Mouse (Mus musculus) layer of hippocampus, adult 11-12 months (tissue): Measurements from ENCODE around the gene Dbn1.

ENCODE experiments used
- DNase-seq: peaks from one replicate; pipeline ENCODE4 v3.0.0; 2022; ENCODE audit warnings: low spot score

The Dbn1 gene

DNA sequence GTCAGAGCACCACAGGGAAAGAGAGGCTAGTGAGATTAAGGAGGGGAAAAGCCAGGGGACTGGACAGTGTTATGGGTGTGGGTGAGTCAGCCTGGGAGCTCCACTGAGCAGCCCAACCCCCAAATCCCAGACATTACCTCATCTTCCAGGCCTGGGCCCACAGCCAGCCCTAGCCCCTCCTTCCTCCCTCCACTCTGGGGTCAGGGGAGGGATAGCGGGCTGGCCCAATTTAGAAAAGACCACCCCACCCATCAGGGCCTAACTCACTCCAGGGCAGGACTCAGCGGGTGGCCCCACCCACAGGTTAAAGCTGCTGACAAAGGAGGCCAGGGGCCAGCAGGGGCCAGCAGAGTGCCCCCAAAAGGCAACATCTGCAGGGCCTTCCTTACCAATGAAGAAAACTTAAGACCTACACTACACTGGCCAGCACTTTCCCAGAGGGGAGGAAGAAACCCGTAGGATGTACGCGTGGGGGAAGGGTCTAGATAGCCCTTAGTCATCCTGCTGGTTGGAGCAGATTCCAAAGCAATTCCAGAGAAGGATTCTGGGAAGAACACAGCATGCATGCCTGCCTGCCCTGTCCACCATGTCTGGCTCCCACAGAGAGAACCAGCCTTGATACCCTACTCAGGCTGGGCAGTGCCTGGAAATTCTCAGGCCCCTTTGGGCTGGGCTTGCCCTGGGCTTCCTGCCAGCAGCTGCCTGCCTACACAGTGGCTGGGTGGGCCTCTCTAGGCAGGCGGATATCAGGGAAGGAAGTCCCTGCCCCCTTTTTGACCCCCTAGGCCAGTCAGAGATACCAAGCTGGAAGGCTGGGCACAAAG lies 23.0 kb upstream of the Dbn1 start:
- DNase-seq, result no peak

DNA sequence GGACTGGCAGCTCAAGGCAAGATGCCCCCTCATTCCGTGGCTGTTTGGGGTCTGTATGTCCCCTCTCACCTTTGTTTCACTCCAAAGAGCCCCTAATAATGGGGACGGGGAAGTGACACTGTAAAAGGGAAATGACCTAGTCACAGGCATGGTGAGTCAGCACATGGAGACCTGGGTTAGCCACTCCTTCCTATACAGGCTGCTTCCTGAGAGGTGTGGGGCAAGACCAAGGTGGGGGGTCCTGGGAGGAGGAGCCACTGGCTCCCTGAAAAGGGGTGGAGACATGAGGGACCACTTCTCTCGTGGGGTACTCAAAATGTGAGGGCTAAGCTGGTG lies 22.4 kb upstream of the Dbn1 start:
- no peak for DNase-seq

DNA sequence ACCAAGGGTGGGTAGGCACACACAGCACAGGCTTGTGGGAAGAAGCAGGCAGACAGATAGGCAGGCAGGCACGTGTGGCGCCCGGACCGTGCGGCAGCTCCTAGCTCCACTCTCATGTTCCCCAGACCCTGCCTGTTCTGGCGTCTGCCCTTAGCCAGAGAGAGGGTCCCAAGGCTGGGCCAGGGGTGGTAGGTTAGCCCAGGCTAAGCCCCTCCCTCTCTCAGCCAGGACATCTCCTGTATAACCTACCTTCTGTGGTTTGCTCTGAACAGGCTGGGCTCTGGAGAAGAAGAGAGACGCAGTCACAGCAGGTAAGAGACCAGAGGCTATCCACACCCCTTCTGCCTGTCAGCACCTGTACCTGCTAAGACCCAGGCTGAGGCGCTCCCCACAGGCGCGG lies 20.6 kb upstream of the Dbn1 start:
- no peak for DNase-seq

DNA sequence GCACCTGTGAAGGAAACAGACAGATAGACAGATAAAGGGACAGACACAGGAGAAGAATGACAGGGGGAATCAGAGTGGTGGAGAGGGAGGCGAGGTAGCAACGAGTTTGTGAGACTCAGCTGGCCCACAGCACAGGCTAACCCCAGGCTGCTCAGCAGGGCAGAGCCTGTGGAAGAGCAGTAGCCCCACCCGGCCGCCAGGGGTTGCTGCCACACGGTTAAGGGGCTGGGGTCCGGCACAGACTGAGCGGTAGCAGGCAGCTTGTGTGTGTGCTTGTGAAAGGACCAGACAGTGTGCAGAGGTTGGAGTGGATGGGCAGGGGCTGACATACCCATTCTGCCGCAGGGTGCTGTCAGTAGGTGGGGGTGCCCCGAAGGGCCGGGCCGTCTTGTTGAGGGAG lies 20.0 kb upstream of the Dbn1 start:
- no peak for DNase-seq

DNA sequence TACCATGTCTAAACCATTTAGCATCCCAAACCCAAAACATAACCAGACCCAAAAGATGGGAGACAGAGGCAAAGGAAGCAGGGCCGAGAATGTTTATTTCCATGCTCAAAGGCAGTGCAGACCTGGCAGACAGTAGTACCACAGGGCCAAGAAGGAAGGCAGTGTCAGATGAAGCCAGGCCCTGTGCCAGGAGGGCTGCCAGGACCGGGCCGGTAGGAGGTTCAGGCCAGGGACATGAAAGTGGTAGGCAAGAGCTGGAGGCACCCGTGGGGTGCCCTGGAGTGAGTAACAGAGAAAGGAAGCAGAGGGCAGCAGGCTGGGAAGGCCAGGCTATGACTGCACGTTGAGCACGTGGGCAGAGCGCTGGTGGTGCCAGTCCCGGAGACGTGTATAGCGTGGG lies 18.8 kb upstream of the Dbn1 start:
- no peak for DNase-seq

DNA sequence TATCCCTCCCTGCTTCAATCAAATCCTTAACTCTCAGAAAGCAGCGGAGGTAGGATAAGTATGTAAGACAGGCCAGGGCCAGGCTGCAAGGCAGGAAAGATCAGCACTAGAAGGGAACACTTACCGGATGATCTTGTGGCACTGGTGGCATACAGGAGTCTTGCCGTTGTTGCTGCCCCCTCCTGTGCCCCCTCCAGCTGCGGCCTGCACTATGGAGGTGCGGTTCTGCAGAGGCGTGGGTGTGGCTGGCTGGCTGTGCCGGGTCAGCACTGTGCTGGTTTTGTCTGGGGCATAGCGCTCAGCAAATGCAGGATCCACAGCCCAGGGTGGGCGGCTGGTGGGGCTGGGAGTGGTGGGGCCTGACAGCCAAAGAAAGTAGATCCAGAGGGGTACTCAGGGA lies 17.9 kb upstream of the Dbn1 start:
- DNase-seq, result no peak

DNA sequence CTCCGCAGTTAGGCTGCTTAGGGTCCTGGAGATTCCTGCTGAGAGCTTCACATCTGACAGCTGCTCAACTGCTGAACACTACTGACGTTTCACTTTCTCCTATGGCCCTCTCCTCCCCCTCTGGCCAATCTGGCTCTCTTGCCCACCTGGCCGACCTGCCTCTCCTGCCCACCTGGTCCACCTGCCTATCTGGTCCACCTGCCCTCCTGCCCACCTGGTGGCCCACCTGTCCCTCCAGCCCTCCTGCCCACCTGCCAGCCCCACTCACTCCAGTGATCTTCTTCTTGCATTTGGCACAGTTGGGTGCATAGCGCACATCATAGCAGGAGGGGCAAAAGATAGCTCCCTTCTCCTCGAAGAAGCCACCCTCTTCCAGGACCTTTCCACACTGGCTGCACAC lies 16.5 kb upstream of the Dbn1 start:
- no peak for DNase-seq

DNA sequence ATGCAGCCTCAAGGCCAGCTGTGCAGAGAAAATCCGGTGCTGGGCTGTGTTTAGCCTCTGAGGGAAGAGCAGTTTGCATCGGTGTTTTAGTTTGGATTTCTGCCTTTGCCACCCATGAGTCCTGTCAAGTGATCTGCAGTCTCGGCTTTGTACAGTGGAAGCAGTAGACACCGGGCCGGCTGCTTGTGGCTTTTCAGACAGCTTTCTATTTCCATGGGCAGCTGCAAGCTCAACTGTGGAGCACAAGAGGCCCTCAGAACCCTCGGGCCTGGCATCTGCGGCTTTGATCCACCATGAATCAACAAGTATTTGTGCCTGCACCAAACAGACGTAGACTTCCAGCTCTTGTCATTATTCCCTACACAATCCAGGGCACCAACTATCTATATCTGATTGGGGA lies 14.5 kb upstream of the Dbn1 start:
- DNase-seq, result no peak

DNA sequence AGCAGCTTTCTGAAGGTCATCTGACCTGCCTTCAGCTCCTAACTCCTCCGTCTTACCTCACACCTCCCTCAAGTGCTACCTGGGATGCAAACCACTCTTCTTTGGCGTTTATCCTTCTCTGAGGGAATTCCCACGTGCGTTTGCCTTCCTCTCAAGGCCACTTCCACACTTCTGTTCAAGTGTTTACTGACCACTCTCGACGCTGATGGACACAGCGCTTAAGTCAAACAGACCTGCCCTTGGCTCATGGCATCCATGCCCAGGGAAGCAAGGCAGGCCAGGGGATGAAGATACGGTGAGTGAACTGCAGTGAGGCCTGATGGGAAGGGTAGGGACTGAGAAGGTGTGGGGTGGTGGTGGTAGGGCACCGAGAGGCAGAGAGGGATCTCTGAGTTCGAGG lies 12.7 kb upstream of the Dbn1 start:
- DNase-seq, result no peak

DNA sequence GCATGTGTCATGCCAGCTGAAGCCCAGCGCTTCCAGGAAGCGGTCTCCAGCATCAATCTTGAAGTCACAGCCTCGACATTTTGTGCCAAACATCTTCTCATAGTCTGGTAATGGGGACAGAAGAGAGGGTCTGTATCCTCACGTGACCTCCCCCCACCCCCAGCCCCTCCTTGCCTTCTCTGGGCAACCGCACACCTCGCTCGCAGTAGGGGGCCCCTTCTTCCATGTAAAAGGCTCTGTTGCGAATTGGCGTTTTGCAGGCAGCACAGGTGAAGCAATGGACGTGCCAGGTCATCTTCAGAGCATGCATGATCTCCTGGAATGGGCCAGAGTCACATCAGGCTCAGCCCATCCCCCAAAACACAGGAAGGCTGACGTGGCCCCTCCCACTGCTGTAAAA lies 11.0 kb upstream of the Dbn1 start:
- DNase-seq, result no peak

DNA sequence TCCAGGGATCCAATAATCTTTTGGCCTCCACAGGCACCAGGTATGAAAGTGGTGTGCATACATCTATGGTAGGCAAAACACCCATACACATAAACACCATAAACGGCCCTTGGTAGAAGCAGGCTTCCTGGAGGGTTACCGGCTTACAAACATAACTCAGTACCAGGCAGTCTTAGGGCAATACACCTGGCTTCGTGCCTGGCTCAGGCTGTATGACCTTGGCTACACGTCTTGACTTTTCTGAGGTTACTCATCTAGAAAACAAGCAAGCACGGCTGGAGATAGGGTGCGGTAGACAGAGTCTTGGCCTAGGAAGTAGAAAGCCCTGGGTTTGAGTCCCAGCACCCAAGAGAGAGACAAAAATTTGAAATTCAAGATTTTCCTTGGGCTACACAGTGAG lies 8.8 kb upstream of the Dbn1 start:
- DNase-seq, result no peak

DNA sequence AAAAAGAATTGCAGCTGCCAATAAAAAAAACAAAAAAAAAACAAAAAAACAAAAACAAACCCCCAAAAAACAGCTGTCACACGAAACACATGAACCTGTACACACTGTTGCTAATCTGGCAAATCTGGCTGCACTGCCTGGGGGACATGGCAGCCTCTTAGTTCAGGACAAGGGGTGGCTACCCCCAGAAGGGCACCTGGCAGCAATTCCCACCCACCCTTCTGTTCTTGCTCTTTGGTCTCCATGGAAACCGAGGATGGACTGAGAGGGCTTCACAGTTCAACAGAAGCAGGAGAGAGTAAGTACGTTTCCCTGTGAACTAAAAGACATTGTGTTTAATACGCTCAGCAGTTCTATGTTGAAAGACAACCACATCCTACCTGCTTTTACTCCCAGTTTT lies 7.8 kb upstream of the Dbn1 start:
- no peak for DNase-seq

DNA sequence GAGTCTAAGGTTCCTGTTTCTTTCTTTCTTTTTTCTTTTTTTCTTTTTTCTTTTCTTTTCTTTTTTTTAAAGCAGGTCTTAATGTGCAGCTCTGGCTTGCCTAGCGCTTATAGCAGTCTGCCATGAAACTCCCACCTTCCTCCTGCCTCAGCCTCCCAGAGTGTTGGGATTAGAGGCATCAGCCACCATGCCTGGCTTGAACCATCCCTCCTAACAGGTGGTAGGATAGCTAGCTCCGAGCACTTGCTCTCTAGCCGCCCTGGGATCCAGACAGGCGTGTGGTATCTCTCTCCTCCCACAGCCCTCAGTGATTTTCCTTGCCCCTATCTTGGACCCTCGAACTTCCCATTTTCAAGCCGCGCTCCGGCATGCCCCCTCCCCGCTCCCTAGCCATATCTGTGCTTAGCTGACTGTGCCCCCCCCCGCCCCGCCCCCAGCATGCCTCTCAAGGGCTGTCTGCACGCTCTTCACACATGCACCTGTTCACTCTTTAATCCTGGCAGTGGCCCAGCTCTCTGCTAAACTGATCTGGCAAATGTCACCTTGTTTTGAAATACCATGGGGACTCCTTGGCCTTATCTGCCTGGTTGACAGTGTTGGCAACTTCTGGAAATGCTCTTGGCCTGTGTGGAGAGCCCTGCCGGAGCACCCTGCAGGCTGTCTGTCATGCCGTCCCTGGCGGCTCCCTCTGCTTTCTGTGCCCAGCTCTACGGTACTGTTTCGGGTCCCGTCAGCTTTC lies 7.1 kb upstream of the Dbn1 start:
- peak; percentile 51 for DNase-seq

DNA sequence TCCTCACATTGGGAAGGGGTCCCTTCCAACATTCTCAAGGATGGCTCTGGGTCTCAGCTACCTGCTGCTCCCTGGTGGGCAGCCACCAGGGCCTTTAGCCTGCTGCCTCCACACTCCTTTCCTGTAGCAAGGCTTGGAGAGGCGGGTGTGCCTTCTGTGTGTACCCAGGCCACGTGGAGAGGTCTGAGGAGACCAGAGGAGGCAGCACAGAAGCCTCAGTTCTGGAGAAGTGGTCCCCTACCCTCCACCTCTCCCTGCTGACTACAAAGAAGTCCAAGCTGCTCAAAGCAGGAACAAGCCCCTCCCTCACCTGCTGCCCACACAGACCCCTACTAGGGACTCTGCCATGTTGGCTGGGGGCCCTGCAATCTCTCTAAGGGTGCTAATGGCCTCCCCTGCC lies 6.3 kb upstream of the Dbn1 start:
- DNase-seq, result no peak

DNA sequence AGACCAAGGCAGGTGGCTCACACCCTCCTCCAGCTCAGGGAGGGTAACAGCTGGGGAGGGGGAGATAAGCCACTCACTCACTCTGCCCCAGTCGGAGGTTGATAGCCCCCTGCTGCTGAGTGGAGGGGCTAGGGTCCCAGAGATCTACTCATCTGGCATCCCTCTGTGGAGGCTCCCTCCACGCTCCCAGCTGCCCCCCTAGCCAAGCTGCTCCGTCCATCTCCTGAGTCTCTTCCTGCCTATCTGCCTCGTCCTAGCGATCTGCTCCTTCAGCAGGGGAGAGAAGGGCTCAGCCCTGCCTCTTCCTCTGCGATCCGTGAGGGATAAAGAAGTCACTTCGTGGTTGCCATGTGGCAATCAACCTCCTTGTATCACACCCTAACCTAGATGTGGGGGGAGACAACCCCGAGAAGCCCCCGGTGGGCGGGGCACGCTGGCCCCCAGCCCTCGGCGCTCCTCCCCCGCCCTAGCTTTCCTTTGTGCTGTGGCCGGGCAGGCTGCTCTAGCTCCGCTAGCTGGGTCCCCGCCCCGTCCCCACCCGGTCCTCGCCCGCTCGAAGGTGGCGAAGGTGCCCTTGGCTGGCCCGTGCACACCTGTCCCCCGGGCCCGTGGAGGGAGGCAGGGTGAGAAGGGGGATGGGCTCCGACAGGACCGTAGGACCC lies 864 bp downstream of the Dbn1 start:
- no peak for DNase-seq

DNA sequence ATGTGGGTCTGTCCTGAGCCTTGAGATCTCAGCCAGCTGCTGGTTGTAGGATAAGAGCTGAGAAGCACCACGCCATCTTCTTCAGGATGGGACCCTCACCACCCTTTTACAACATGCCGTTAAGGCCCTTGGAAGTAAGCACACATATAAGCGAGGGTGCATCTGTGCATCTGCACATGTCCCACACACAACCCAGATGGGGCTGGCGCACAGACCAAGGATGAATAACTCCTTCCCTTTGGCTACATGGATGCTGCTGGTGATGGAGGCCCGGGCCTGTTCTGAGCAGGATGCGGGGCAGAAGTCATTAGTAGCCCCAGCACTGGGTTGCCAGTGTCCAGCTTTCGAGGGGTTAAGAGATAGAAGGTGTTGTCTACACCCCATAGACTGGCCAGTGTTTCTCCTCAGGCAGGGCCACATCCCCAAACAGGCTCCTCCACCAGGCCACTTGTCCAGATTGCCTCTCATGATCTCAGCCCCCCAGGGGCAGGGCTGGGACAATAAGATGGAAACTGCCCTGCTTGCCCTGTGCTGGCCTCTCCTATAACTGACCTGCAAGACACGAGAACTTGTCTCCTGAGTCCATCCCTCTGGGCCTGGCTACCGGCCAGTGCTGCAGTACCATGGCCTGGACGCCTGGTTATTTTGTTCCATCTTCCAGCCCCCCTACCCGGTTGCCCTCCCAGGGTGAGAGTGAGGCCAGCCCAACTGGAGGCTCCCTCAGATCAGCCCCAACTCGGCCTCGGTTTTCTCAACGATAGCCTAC lies 1.7 kb downstream of the Dbn1 start:
- no peak for DNase-seq

DNA sequence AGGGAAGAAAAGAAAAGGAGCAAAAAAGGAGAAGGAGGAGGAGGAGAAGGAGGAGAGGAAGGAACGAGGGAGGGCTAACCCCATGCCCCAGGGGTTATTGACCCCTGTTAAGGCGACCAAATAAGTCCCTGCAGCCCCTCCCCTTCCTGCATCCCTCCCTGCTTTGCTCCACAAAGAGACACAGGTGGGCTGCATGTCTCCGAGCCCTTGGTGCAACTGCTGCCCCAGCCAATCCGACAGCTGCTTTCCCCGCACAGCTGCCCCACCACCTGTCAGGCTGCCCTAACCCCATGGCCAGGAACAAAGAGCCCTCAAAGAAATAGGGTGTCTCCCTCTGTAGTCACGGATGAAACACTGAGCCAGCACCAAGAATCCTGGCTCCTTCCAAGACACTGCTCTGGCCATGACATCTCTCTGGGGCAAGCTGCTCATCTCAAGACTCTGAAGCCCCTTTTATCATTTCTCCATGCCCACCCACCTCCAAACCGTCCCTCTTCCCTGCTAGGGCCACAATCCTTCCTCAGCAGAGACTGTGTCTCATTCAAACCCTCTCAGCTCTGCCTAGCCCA lies 3.3 kb downstream of the Dbn1 start:
- no peak for DNase-seq

DNA sequence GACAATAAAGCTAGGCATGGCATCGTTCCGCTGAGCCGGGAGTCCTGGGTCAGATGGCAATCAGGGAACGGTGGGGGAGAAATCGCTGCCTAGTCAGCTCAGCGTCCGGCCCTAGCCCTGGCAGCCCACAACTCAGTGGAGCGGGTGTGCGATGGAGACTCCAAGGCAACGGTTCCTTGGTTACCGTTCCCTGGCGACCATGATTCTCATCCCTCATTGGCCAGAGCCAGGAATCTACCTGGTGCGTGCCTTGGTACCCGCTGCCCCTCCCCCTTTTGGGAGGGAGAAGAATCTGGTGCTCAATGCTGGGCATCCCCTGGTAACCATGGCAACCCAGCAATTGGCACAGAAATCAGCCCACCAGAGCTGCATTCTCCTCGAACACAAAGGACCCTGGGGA lies 4.3 kb downstream of the Dbn1 start:
- peak; percentile 91 for DNase-seq

DNA sequence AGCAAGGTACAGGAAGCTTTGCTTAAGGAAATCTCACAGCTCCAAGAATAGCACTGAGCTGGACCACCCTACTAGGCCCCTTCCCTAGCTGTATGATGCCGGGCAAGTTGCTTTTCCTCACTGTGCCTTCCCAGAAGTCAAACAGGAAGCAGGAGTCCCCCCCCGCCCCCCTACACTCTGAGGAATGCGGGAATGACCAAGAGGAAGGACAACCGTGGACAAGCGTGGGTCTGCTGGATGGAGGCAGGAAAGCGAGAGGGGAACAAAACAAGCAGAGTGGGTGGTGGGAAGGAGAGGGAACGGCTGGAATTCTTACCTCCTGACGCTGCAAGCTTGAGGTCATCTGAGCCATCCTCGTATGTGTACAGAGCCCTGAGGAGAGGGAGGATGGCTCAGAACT lies 4.8 kb downstream of the Dbn1 start:
- DNase-seq, result no peak

DNA sequence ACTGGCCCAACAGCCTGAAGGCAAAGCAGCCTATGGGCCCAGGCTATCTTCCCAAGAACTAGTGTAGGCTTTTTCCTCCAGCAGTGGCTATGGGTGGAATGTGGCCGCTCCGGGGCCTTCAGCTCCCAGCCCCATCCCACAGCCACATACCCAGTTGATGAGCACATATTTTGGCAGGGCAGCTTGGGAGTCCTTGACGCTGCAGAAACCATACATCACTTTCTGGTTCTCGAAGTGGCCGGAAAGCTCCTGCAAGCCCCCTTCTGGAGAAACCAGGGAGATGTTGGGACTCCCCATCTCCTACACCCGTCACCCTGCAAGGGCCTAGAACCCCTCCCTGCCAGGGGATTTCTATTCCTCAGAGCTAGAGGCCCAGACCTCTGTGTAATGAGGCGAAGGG lies 5.4 kb downstream of the Dbn1 start:
- DNase-seq, result no peak

DNA sequence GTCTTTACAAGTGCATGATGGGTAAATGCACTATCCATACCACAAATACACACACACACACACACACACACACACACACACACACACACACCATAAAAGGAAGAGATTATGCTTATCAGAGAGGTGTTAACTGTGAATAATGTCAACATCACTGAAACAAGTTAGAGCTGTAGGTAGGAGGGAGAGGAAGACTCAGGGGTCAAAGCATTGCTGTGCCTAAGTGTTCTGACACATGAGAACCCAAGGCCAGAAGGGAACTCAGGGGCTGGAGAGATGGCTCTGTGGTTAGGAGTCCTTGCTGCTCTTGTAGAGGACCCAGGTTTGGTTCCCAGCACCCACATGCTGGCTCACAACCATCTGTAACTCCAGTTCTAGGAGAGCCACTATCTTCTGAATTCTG lies 8.0 kb downstream of the Dbn1 start:
- DNase-seq, result no peak

DNA sequence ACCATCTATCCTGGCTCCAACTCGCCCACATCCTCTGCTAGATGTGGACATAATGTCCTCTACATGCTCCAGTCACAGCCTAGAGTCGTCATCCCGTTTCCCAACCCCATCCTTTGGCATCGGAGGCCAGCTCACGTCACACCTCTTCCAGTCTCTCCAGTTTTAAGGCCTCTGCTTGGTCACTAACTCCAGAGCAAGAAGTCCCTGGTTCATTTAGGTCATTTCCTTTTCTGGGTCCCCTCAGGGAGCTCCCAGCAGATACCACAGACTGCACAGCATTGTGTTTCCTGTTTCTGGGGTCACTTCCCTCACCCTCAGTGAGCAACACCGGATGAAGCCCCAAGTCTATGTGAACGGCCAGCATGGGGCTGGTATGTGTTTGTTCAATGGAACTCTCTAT lies 8.9 kb downstream of the Dbn1 start:
- DNase-seq, result peak; percentile 19
